Mouse (Mus musculus): ENCODE results near the gene Cpne2. TPM values are rescaled to one million over a fixed set of nuclear protein-coding genes. Genes with fewer than 3 reads are reported as not detected.

Gene Cpne2
- total RNA-seq, 2 experiments from 2014 or later = 6.3 to 7.0 TPM

GRCm38 (mm10) chr8:94571896-94572295 lies 39.1 kb downstream of the Cpne2 start:
- DNase-seq = no peak
- intact Hi-C loops (cut with DNase I) = no loop called here

- no peak for DNase-seq
- intact Hi-C loops (cut with DNase I) = no loop called here
Observed at GRCm38 (mm10) chr8:94574159-94574907, 41.5 kb downstream of the Cpne2 start.

- DNase-seq = no peak
- intact Hi-C loops (cut with DNase I) = no loop called here
Observed at GRCm38 (mm10) chr8:94575148-94575547, 42.4 kb downstream of the Cpne2 start.

GRCm38 (mm10) chr8:94581820-94582483 lies 49.2 kb downstream of the Cpne2 start:
- intact Hi-C loops (cut with DNase I) = loop anchor here (5.0 kb wide), 1 partner anchor 245 kb away; no protein-coding TSS in a partner anchor
- DNase-seq = no peak

GRCm38 (mm10) chr8:94582569-94582968 lies 49.8 kb downstream of the Cpne2 start:
- intact Hi-C loops (cut with DNase I) = loop anchor here (5.0 kb wide), 1 partner anchor 245 kb away; no protein-coding TSS in a partner anchor

GRCm38 (mm10) chr8:94584238-94584817 lies 51.5 kb downstream of the Cpne2 start:
- DNase-seq = peak; percentile 58
- intact Hi-C loops (cut with DNase I) = loop anchor here (1.0 to 5.0 kb wide), 3 partner anchors 56 to 247 kb away; no protein-coding TSS in a partner anchor

More at GRCm38 (mm10) chr8:94582569-94582968, 49.8 kb downstream of the Cpne2 start:
- DNase-seq = no peak

GRCm38 (mm10) chr8:94591691-94592090 lies 58.9 kb downstream of the Cpne2 start:
- intact Hi-C loops (cut with DNase I) = loop anchor here (5.0 kb wide), 1 partner anchor 221 kb away; the partner anchor contains the start of gene Ccl17

GRCm38 (mm10) chr8:94594211-94594610 lies 61.4 kb downstream of the Cpne2 start:
- intact Hi-C loops (cut with DNase I) = loop anchor here (2.0 to 5.0 kb wide), 2 partner anchors 109 to 218 kb away; partner anchors contain the start of gene Ccl17

More at GRCm38 (mm10) chr8:94591691-94592090, 58.9 kb downstream of the Cpne2 start:
- no peak for DNase-seq

GRCm38 (mm10) chr8:94600478-94600877 lies 67.7 kb downstream of the Cpne2 start:
- intact Hi-C loops (cut with DNase I) = loop anchor here (5.0 kb wide), 1 partner anchor 217 kb away; no protein-coding TSS in a partner anchor
- DNase-seq = no peak

More at GRCm38 (mm10) chr8:94594211-94594610, 61.4 kb downstream of the Cpne2 start:
- no peak for DNase-seq

- DNase-seq = no peak
- intact Hi-C loops (cut with DNase I) = loop anchor here (5.0 kb wide), 1 partner anchor 216 kb away; no protein-coding TSS in a partner anchor
Observed at GRCm38 (mm10) chr8:94601034-94601606, 68.3 kb downstream of the Cpne2 start.

- intact Hi-C loops (cut with DNase I) = loop anchor here (5.0 kb wide), 1 partner anchor 216 kb away; no protein-coding TSS in a partner anchor
- peak; percentile 100 for DNase-seq
Observed at GRCm38 (mm10) chr8:94601607-94602385, 69.0 kb downstream of the Cpne2 start, which contains the start of the genes Rspry1 and Fam192a. TSS of gene Rspry1 (plus strand) at chr8:94601937. TSS of gene Fam192a (minus strand) at chr8:94601997.

- intact Hi-C loops (cut with DNase I) = loop anchor here (5.0 kb wide), 1 partner anchor 215 kb away; no protein-coding TSS in a partner anchor
- peak; percentile 31 to 39 for DNase-seq
Observed at GRCm38 (mm10) chr8:94602471-94603131, 69.8 kb downstream of the Cpne2 start.

GRCm38 (mm10) chr8:94604030-94604429 lies 71.2 kb downstream of the Cpne2 start:
- no peak for DNase-seq
- intact Hi-C loops (cut with DNase I) = loop anchor here (5.0 kb wide), 1 partner anchor 213 kb away; no protein-coding TSS in a partner anchor

- intact Hi-C loops (cut with DNase I) = no loop called here
- DNase-seq = no peak
Observed at GRCm38 (mm10) chr8:94607064-94607463, 74.3 kb downstream of the Cpne2 start.

Small RNA genes within 50 kb of the gene (microRNA-seq; reads per million reads assigned to microRNA genes)
- 0 reads per million in 2 experiments for gene Mir7072

Other genes starting within 250 kb of the Cpne2 start
- gene Slc12a3, start 203.8 kb upstream of the Cpne2 start, total RNA-seq (2021) = under 1 TPM in 1 of 2 experiments, not detected in 1; 0.38 TPM
- gene Herpud1, start 146.6 kb upstream of the Cpne2 start, total RNA-seq (2021) = 100 to 1,000 TPM in 1 of 2 experiments, 10 to 100 TPM in 1; 80.4 to 138 TPM
- gene Nlrc5, start 98.6 kb upstream of the Cpne2 start, total RNA-seq (2021) = 1 to 10 TPM in 1 of 2 experiments, under 1 TPM in 1; 0.84 to 1.0 TPM
- gene Rspry1, start 68.9 kb downstream of the Cpne2 start, total RNA-seq (2021) = 10 to 100 TPM; 14.5 to 16.1 TPM
- 10 to 100 TPM; 20.9 to 27.0 TPM for gene Fam192a, start 69.0 kb downstream of the Cpne2 start, total RNA-seq (2021)
- gene Arl2bp, start 133.6 kb downstream of the Cpne2 start, total RNA-seq (2021) = 100 to 1,000 TPM; 107 to 110 TPM
- 1 to 10 TPM in 1 of 2 experiments, under 1 TPM in 1; 0.72 to 1.1 TPM for gene Pllp, start 163.3 kb downstream of the Cpne2 start, total RNA-seq (2021)
- gene Ccl22, start 212.6 kb downstream of the Cpne2 start, total RNA-seq (2021) = not detected
- gene Cx3cl1, start 239.0 kb downstream of the Cpne2 start, total RNA-seq (2021) = 1 to 10 TPM; 3.4 to 3.9 TPM